Mouse (Mus musculus): ENCODE measurements at regions not wholly inside any gene's neighbourhood (a gene's known extent, or its start where the extent isn't known, plus 50 kb on each side); places are given as distances from the start of the nearest gene placed in this dataset.

DNA sequence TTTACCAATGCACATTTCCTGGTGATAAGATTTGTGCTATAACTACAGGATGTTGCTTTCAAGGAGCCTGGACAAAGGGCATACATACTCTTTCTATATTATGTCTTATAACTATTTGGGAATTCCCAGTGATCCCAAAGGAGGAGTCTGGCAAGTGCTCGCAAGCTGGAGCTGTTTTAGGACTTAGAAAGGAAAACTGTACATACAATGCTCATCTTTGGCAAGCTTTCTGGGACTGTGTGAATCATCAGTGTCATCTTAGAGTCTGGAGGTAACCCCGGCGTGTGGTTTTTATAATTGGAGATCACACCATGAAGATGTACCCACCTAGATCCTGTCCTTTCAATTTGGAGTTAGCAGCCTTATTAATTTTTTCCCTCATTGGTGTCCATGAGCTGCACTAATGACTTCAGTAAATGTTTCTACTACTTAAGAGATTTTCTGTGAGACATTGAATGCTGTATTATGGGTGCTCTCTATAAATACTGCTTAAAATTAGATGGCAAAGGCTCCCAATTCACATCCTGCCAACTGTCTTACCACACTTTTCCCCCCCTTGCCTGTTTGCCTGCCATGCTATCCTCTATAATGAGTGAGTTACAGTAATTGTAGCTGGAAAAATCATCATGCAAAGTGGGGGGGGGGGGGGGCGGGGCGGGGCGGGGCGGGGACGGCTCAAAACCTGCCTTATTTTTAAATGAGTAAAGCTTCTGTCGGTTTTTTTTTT is 2011.9 kb downstream of the A830018L16Rik start:
- TF ChIP-seq CTCF (IDR thresholded peaks at IDR 0.05; ENCODE audit: extremely low read depth, insufficient read depth, low read length) (no peak), POLR2A (IDR thresholded peaks at IDR 0.05; ENCODE audit: extremely low read depth, insufficient read depth, low read length) (no peak)
